Mouse (Mus musculus) hindbrain, embryonic 10.5 days (tissue): ENCODE measurements around the gene Thbs1. TPM values are rescaled to one million over a fixed set of nuclear protein-coding genes. Genes with fewer than 3 reads are reported as not detected.

Experiments used
- DNase-seq: peaks from one replicate; pipeline ENCODE4 v3.0.0-alpha.2; 2017; ENCODE audit warnings: low spot score
- H3K27ac ChIP-seq: fragments of 300-500 bp; sonication (generic); 2 replicates; pipeline ENCODE4 v1.5.1; 2016; ENCODE audit warnings: mild to moderate bottlenecking, moderate library complexity
- H3K27me3 ChIP-seq: fragments of 300-500 bp; sonication (generic); 2 replicates; pipeline ENCODE4 v1.6.1; 2016; ENCODE audit warnings: mild to moderate bottlenecking; ENCODE audit not compliant: poor library complexity, insufficient read depth, severe bottlenecking
- H3K36me3 ChIP-seq: fragments of 300-500 bp; sonication (generic); 2 replicates; pipeline ENCODE4 v1.6.1; 2016; ENCODE audit warnings: mild to moderate bottlenecking, moderate library complexity
- H3K4me1 ChIP-seq: fragments of 300-500 bp; sonication (generic); replicated peaks from 2 replicates; pipeline ENCODE4 v1.6.1; 2016; ENCODE audit warnings: mild to moderate bottlenecking
- H3K4me3 ChIP-seq: fragments of 300-500 bp; sonication (generic); 2 replicates; pipeline ENCODE4 v1.5.1; 2016; ENCODE audit warnings: mild to moderate bottlenecking, moderate library complexity
- H3K9me3 ChIP-seq: fragments of 300-500 bp; sonication (generic); 2 replicates; pipeline ENCODE4 v1.6.1; 2016; ENCODE audit warnings: mild to moderate bottlenecking, moderate library complexity
- WGBS: fragments of 180-500 bp; shearing (Covaris S2); methylation state at CpG from one replicate; pipeline ENCODE4 v1.1.7; 2016; 5-methylcytosine and 5-hydroxymethylcytosine counted together
- polyA plus RNA-seq: library from polyadenylated mRNA; unstranded; fragments of >200 nt; fragmentation: Nextera tagmentation; extraction: Ambion mirVana; gene quantifications from 2 replicates; pipeline ENCODE4 v1.2.1, GENCODE M21; 2016

The Thbs1 gene
- polyA plus RNA-seq, 1 experiment from 2014 or later: 33.8 TPM

DNA sequence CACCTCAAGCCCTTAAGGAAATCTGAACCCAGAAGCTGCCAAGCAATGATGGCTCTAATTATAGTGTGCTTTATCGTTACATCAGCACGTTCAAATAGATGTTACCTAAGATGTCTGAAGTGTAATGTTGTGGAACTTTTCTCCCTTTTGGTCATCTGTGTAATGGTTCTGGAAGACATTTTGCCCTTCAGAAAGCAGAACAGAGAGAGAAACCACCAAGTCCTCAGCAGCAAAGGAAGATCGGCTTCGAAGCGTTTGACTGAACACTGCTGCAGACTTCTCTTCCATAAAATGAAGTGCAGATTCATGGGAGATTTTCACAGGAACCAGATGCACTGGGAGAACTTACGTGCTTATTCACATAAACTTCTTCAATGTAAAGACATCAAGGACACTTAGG lies 52.5 kb downstream of the Thbs1 start:
- DNase-seq: no peak
- H3K27me3 ChIP-seq: no peaks in the 10 kb centered on the region
- peaks cover 55% of the 10 kb centered on the region for H3K4me1 ChIP-seq
- no peak overlapping the region for H3K4me3 ChIP-seq
- H3K27ac ChIP-seq: no peak overlapping the region
- no peaks in the 10 kb centered on the region for H3K36me3 ChIP-seq
- WGBS: 87% methylated on average over 6 of the region's 6 CpGs
- H3K9me3 ChIP-seq: no peaks in the 10 kb centered on the region

DNA sequence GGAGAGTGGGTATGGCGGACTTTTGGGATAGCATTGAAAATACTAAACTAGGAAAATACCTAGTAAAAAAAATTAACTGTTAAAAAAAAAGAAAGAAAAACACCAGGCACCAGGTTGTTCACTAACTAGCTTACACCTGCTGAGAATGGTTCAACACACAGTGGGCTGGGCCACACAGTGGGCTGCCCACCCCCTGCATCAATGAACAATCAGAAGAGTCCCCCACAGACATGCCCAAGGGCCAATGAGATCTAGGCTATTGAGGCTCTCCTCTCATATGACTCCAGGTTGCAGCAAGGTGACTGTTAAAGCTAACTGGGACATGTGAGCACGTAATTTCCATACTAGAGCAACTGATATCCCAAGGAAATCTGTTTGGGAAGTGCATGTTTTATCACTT lies 54.0 kb downstream of the Thbs1 start:
- no peak overlapping the region for H3K4me3 ChIP-seq
- no peaks in the 10 kb centered on the region for H3K27me3 ChIP-seq
- DNase-seq: no peak
- H3K9me3 ChIP-seq: no peaks in the 10 kb centered on the region
- no peak overlapping the region for H3K27ac ChIP-seq
- peaks cover 39% of the 10 kb centered on the region for H3K4me1 ChIP-seq
- 83% methylated on average over 2 of the region's 2 CpGs for WGBS
- H3K36me3 ChIP-seq: 0 out of 2 replicates have a peak, but pooled peaks cover 3% of the 10 kb centered on the region

DNA sequence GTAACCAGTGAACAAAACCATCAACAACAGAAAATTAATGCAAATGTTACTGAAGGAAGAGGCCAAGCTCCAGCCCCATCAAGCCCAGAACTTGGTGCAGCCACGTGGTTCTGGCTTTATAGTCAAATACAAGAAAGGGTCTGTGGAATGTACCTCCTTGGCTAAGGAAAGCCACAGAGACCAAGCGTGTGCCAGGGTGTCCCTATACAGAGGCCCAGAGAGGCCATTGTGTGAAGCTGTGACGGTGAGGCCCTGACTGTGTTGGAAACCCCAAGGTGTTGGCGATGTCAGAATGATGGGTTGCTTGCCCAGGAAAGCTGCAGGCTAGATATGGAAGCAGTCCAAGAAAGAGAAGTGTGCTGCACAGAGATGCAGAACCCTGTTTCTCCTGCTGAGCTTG lies 56.1 kb downstream of the Thbs1 start:
- DNase-seq: no peak

DNA sequence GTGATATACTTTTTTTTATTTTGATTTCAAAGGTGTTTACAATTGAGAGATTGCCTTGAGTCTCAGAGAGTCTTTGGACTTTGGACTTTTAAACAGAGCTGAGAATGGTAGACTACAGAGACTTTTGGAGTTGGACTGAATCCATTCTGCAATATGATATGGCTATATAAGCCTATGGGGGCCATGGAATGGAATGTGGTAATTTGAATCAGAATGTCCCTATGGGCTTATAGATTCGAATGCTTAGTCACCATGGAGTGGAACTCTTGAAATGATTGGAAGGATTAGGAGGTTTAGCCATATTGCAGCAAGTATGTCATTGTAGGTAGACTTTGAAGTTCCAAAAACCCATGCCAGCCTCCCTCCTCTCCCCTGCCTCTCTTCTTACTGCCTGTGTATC lies 56.5 kb downstream of the Thbs1 start:
- Histone ChIP-seq H3K4me1 (peaks cover 15% of the 10 kb centered on the region), H3K9me3 (no peaks in the 10 kb centered on the region), H3K36me3 (0 out of 2 replicates have a peak, but pooled peaks cover 3% of the 10 kb centered on the region), H3K4me3 (no peak overlapping the region), H3K27me3 (no peaks in the 10 kb centered on the region), H3K27ac (peak overlapping the region; percentile 51; the same call in 1 of the 2 replicates)
- WGBS: 87% methylated on average over 1 of the region's 1 CpGs
- DNase-seq: no peak

More for the DNA sequence above, 56.1 kb downstream of the Thbs1 start:
- peak overlapping the region; percentile 51 for H3K27ac ChIP-seq
- WGBS: 75% methylated on average over 4 of the region's 4 CpGs
- H3K9me3 ChIP-seq: no peaks in the 10 kb centered on the region
- peaks cover 19% of the 10 kb centered on the region for H3K4me1 ChIP-seq
- no peaks in the 10 kb centered on the region for H3K27me3 ChIP-seq
- H3K4me3 ChIP-seq: no peak overlapping the region
- H3K36me3 ChIP-seq: 0 out of 2 replicates have a peak, but pooled peaks cover 3% of the 10 kb centered on the region

DNA sequence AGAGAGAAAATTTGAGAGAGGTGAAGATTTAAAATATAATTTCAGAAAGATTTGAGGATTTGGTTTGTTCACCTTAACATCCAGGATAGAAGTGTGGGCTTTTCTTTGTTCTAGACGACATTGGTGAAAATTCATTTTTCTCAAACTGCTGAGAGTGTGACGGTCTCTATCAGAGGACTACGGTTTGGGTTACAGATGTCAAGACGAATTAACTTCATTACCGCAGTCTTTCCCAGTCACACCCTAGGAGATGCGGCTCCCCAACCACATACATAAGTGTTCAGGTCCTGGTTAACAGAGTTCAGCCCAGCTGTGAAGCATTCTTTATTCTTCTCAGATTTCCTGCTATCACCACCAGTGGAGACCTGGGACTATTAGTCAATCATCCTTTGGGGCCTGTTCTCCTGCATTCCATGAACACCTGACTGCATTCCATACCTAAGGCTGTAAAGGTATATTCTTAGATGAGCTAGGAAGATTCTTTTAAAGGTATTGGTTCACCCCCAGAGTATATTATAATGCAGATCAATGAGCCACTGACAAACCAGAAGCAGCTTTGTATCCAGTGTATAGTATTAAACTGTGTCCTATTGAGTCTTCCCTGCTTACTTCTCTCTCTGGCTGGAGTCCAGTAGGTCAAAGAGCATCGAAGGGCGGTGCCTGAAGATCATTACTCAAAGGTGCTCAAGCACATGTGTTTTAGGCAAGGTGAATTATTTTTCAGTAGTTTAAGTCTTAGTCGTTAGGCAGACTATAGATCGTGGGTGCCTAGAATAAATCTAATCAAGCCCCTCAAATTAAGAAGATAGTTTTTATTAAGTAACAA lies 63.1 kb downstream of the Thbs1 start:
- Histone ChIP-seq H3K9me3 (peaks cover 4% of the 10 kb centered on the region; the same call in 1 of the 2 replicates), H3K27ac (no peak overlapping the region), H3K4me1 (peaks cover 3% of the 10 kb centered on the region; the same call in 1 of the 2 replicates), H3K27me3 (no peaks in the 10 kb centered on the region), H3K4me3 (no peak overlapping the region), H3K36me3 (0 out of 2 replicates have a peak, but pooled peaks cover 3% of the 10 kb centered on the region)
- 82% methylated on average over 10 of the region's 10 CpGs for WGBS
- DNase-seq: no peak

Other genes with a start within 250 kb of the Thbs1 start
- gene Fsip1, start 145.1 kb downstream of the Thbs1 start, polyA plus RNA-seq: 3.1 and 3.2 TPM in 2 replicates